Mouse (Mus musculus): ENCODE data around the gene Krtap19-4.
A peak's percentile ranks its signal among the peaks of the same experiment; 100 is the strongest.

Gene Krtap19-4

GRCm38 (mm10) chr16:88884989-88885388 lies at the start of gene Krtap19-4:
Gene Krtap19-4, minus strand, starts transcription at chr16:88885089.
- no peak for DNase-seq (ENCODE audit: low read depth, low spot score)

- no peak for DNase-seq (ENCODE audit: low read depth, low spot score)
These were observed 47.3 kb upstream of the Krtap19-4 start, which contains the start of gene Krtap19-9b for GRCm38 (mm10) chr16:88932165-88932564. Gene Krtap19-9b, minus strand, starts transcription at chr16:88932265.

GRCm38 (mm10) chr16:88896357-88896756 lies 11.5 kb upstream of the Krtap19-4 start, which contains the start of gene Krtap19-5:
Gene Krtap19-5, minus strand, starts transcription at chr16:88896457.
- DNase-seq (ENCODE audit: low read depth, low spot score): no peak

- no peak for DNase-seq (ENCODE audit: low read depth, low spot score)
These were observed 2.0 kb upstream of the Krtap19-4 start for GRCm38 (mm10) chr16:88886870-88887269.

- DNase-seq (ENCODE audit: low read depth, low spot score): no peak
These were observed 7.0 kb downstream of the Krtap19-4 start, which contains the start of gene Krtap19-3 for GRCm38 (mm10) chr16:88877938-88878337. Gene Krtap19-3, minus strand, starts transcription at chr16:88878038.

- DNase-seq (ENCODE audit: low read depth, low spot score): no peak
These were observed 10.7 kb downstream of the Krtap19-4 start, which contains the start of gene Krtap19-2 for GRCm38 (mm10) chr16:88874169-88874568. Gene Krtap19-2, minus strand, starts transcription at chr16:88874269.

DNA sequence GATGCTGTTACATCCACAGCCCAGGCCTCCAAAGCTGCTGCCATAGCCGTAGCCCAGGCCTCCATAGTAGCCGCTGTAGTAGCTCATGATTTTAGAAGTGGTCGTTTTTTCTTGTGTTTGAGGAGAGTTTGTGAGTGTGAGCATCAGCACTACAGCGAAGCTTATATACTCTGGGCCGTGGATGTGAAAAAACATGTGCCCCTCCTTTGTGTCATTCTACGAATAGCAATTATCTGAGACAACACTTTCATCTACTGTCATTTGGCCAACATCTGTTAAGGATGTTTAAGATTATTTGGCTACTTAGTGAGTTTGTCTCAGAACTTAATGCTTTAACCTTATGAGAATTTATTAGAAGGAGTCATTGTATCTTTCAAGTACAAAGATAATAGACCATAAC lies 15.6 kb downstream of the Krtap19-4 start, which contains the start of gene Krtap19-1:
Gene Krtap19-1 (minus strand): TSS at position 101 of the 400 bp plus-strand sequence.
- no peak for DNase-seq (ENCODE audit: low read depth, low spot score)

- no peak for DNase-seq (ENCODE audit: low read depth, low spot score)
These were observed 19.9 kb downstream of the Krtap19-4 start for GRCm38 (mm10) chr16:88864887-88865407.

- DNase-seq (ENCODE audit: low read depth, low spot score): peak; percentile 31
These were observed 33.4 kb downstream of the Krtap19-4 start for GRCm38 (mm10) chr16:88851450-88851849.

DNA sequence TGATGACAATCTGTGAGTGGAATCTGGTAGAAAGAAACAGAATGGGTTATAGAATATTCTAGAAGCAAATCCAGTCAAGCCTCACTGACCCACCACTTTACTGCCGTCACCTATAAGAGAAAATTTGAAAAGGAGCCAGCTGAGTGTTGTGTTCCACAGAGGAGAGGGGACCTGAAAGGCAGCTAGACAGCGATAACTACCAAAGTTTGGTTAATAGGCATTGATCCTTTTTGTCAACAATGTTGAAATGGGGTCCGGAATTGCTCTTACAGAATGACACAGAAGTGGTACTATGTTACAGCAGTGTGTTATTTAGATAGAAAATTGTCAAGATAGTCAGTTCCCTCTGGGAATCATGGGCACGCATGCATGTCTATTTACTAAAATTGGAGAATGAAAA lies 36.3 kb downstream of the Krtap19-4 start:
- DNase-seq (ENCODE audit: low read depth, low spot score): no peak

DNA sequence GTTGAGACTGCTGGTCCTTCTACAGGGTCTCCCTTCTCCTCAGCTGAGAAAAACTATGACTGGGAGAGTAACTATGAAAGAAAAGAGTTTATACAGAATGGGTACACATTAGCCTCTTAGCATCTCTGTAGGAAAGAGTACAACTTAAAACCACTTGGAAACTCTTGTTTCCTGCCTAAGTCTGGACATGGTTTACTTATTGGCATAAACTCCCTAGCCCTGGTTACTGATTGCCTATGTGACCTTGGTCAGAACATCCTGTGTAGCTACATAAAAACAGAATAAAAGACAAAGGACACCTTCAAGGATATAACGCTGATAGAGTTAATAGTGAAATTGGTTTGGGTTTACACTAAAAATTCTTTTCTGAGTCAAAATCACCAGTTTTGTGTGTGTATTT lies 37.5 kb downstream of the Krtap19-4 start:
- no peak for DNase-seq (ENCODE audit: low read depth, low spot score)
